Mouse (Mus musculus) ES-E14 (cell line): ENCODE measurements around the gene Cd36. TPM values are rescaled to one million over a fixed set of nuclear protein-coding genes. Genes with fewer than 3 reads are reported as not detected.

Source experiments
- DNase-seq: peaks from one replicate; pipeline ENCODE4 v3.0.0-alpha.2; 2013; ENCODE audit warnings: low read depth, low spot score
- H3K27ac ChIP-seq: 2 replicates; pipeline ENCODE4 v1.5.1; 2012; ENCODE audit warnings: low read depth, mild to moderate bottlenecking, low read length, moderate library complexity, mixed read lengths; ENCODE audit not compliant: poor library complexity, insufficient read depth, severe bottlenecking
- H3K36me3 ChIP-seq: 2 replicates; pipeline ENCODE4 v1.6.1; 2012; ENCODE audit warnings: mild to moderate bottlenecking, low read length, moderate library complexity, mixed read lengths; ENCODE audit not compliant: control insufficient read depth, poor library complexity, insufficient read depth, severe bottlenecking
- H3K4me1 ChIP-seq, 2 experiments: fragments of 150-350 bp in 1 of 2; sonication (generic) in 1 of 2; 2 replicates each; pipeline ENCODE4 v1.6.1; 2012; ENCODE audit warnings: low read length in 2 of 2, mild to moderate bottlenecking in 1 of 2, mixed read lengths in 1 of 2; ENCODE audit not compliant: control insufficient read depth in 2 of 2, insufficient read depth in 2 of 2, poor library complexity in 1 of 2
- H3K4me3 ChIP-seq, 2 experiments: fragments of 150-350 bp in 1 of 2; sonication (generic) in 1 of 2; 2 replicates each; pipeline ENCODE4 v1.5.1; 2012; ENCODE audit warnings: low read length in 2 of 2, low read depth in 1 of 2, mild to moderate bottlenecking in 1 of 2, mixed read lengths in 1 of 2; ENCODE audit not compliant: insufficient read depth in 1 of 2, poor library complexity in 1 of 2, severe bottlenecking in 1 of 2
- H3K9ac ChIP-seq: 2 replicates; pipeline ENCODE4 v1.6.1; 2012; ENCODE audit warnings: low read depth, mild to moderate bottlenecking, low read length, mixed read lengths; ENCODE audit not compliant: poor library complexity, insufficient read depth, severe bottlenecking
- H3K9me3 ChIP-seq: fragments of 150-350 bp; sonication (generic); 2 replicates; pipeline ENCODE4 v1.6.1; 2012; ENCODE audit warnings: low read depth, mild to moderate bottlenecking, low read length; ENCODE audit not compliant: control insufficient read depth, insufficient read depth
- CHD2 ChIP-seq: IDR thresholded peaks from 2 replicates; pipeline ENCODE4 v1.6.1; 2014; ENCODE audit warnings: mild to moderate bottlenecking, low read depth, low read length, inconsistent platforms
- HCFC1 ChIP-seq: IDR thresholded peaks from 2 replicates; pipeline ENCODE4 v1.6.1; 2012; ENCODE audit warnings: low read length, inconsistent platforms, borderline replicate concordance; ENCODE audit not compliant: insufficient read depth
- MAFK ChIP-seq: IDR thresholded peaks from 2 replicates; pipeline ENCODE4 v1.6.1; 2014; ENCODE audit warnings: mild to moderate bottlenecking, low read depth, low read length, inconsistent platforms; ENCODE audit not compliant: insufficient read depth
- ZC3H11A ChIP-seq: IDR thresholded peaks from 2 replicates; pipeline ENCODE4 v1.6.1; 2012; ENCODE audit warnings: low read depth, mild to moderate bottlenecking, inconsistent platforms, low read length, borderline replicate concordance
- ZNF384 ChIP-seq: IDR thresholded peaks from 2 replicates; pipeline ENCODE4 v1.6.1; 2012; ENCODE audit warnings: low read depth, low read length, inconsistent platforms
- in situ Hi-C, 2 experiments: fragments of 600-800 bp; cut with MboI; formaldehyde crosslinking; loops; one replicate each; pipeline ENCODE4 v1.15.1; 2025; ENCODE audit warnings: low sequenced_read_pairs in 2 of 2, inconsistent platforms in 1 of 2; ENCODE audit not compliant: unreplicated experiment in 2 of 2
- total RNA-seq: library from RNA; depleted of rRNA; stranded (reverse); fragments of 300-350 nt; gene quantifications from 2 replicates; pipeline ENCODE4 v1.2.3, GENCODE M21; 2012; rRNA removed

The Cd36 gene
- total RNA-seq, 1 experiment = 0.62 TPM

GRCm38 (mm10) chr5:17753471-17754005 is 135.1 kb downstream of the Cd36 start:
- Histone ChIP-seq H3K4me1 (no peaks in the 10 kb centered on the region), H3K9me3 (no peaks in the 10 kb centered on the region), H3K4me3 (no peak overlapping the region), H3K9ac (no peak overlapping the region), H3K27ac (no peak overlapping the region), H3K36me3 (no peaks in the 10 kb centered on the region)
- in situ Hi-C loops = loop anchor here (25.0 kb wide), 1 partner anchor 816 kb away; no protein-coding TSS in a partner anchor
- TF ChIP-seq ZC3H11A = no peak
- no peak for TF ChIP-seq MAFK
- no peak for DNase-seq

- in situ Hi-C loops = no loop called here
- H3K4me3 ChIP-seq = no peak overlapping the region
- no peaks in the 10 kb centered on the region for H3K9me3 ChIP-seq
- no peak for DNase-seq
- H3K4me1 ChIP-seq = peaks cover 0 to 2% of the 10 kb centered on the region in 2 experiments; a peak in 1 of 4 replicates
- no peak overlapping the region for H3K27ac ChIP-seq
- no peaks in the 10 kb centered on the region for H3K36me3 ChIP-seq
- no peak for TF ChIP-seq ZC3H11A
- no peak for TF ChIP-seq CHD2
- no peak for TF ChIP-seq HCFC1
- no peak for TF ChIP-seq MAFK
- no peak for TF ChIP-seq ZNF384
- H3K9ac ChIP-seq = no peak overlapping the region
These were observed 140.3 kb downstream of the Cd36 start for GRCm38 (mm10) chr5:17748293-17748692.

- peaks cover 0 to 2% of the 10 kb centered on the region in 2 experiments; a peak in 1 of 4 replicates for H3K4me1 ChIP-seq
These were observed 141.5 kb downstream of the Cd36 start for GRCm38 (mm10) chr5:17747143-17747542.

GRCm38 (mm10) chr5:17746520-17746919 is 142.1 kb downstream of the Cd36 start:
- H3K9ac ChIP-seq = no peak overlapping the region
- H3K27ac ChIP-seq = no peak overlapping the region
- in situ Hi-C loops = no loop called here
- H3K4me3 ChIP-seq = no peak overlapping the region
- H3K9me3 ChIP-seq = no peaks in the 10 kb centered on the region
- H3K4me1 ChIP-seq = peaks cover 0 to 2% of the 10 kb centered on the region in 2 experiments; a peak in 1 of 4 replicates
- DNase-seq = no peak
- TF ChIP-seq CHD2 = no peak
- TF ChIP-seq MAFK = no peak
- TF ChIP-seq ZC3H11A = no peak
- no peak for TF ChIP-seq ZNF384
- no peak for TF ChIP-seq HCFC1
- no peaks in the 10 kb centered on the region for H3K36me3 ChIP-seq

More at GRCm38 (mm10) chr5:17747143-17747542, 141.5 kb downstream of the Cd36 start:
- no peak overlapping the region for H3K9ac ChIP-seq
- no peak for DNase-seq
- no peaks in the 10 kb centered on the region for H3K9me3 ChIP-seq
- no peaks in the 10 kb centered on the region for H3K36me3 ChIP-seq
- H3K4me3 ChIP-seq = no peak overlapping the region
- TF ChIP-seq HCFC1 (no peak), ZC3H11A (no peak), ZNF384 (no peak), CHD2 (no peak), MAFK (no peak)
- H3K27ac ChIP-seq = peak overlapping the region; percentile 58; the same call in 1 of the 2 replicates
- in situ Hi-C loops = no loop called here

- TF ChIP-seq ZNF384 (no peak), ZC3H11A (no peak), MAFK (no peak), CHD2 (no peak), HCFC1 (no peak)
- H3K27ac ChIP-seq = no peak overlapping the region
- in situ Hi-C loops = no loop called here
- no peak for DNase-seq
- H3K9me3 ChIP-seq = no peaks in the 10 kb centered on the region
- no peaks in the 10 kb centered on the region for H3K4me1 ChIP-seq
- H3K4me3 ChIP-seq = no peak overlapping the region
- no peak overlapping the region for H3K9ac ChIP-seq
- no peaks in the 10 kb centered on the region for H3K36me3 ChIP-seq
These were observed 148.8 kb downstream of the Cd36 start for GRCm38 (mm10) chr5:17739805-17740204.

Other genes with a start within 250 kb of the Cd36 start
- not detected in 2 replicates for gene Gnat3, start 73.7 kb upstream of the Cd36 start, total RNA-seq